Mouse (Mus musculus): ENCODE results near the gene Gm10644. TPM values are rescaled to one million over a fixed set of nuclear protein-coding genes. Genes with fewer than 3 reads are reported as not detected.

Gene Gm10644
- polyA plus RNA-seq, 1 experiment from 2014 or later = 0.61 TPM

GRCm38 (mm10) chr8:83955958-83956218 lies 883 bp upstream of the Gm10644 start:
- H3K4me2 ChIP-seq = peak overlapping the region; percentile 67
- no peak overlapping the region for H3K27ac ChIP-seq (ENCODE audit: low read depth, low read length)
- H3K9ac ChIP-seq (ENCODE audit: low read length) = peak overlapping the region; percentile 58
- no peaks in the 10 kb centered on the region for H3K27me3 ChIP-seq (ENCODE audit: control insufficient read depth, insufficient read depth, low read length)
- H3K36me3 ChIP-seq (ENCODE audit: control insufficient read depth, insufficient read depth, low read length) = no peaks in the 10 kb centered on the region
- ATAC-seq (ENCODE audit: low FRiP score) (no peak), DNase-seq (ENCODE audit: low spot score, missing footprints) (no peak)
- H3K4me3 ChIP-seq (ENCODE audit: low read depth, low read length) = peak overlapping the region; percentile 51
- under 1% methylated on average over 15 of the region's 15 CpGs for WGBS
- H3K4me1 ChIP-seq (ENCODE audit: control insufficient read depth, insufficient read depth, low read length) = peaks cover 10% of the 10 kb centered on the region
- H3K9me3 ChIP-seq (ENCODE audit: control insufficient read depth, low read length) = no peaks in the 10 kb centered on the region

DNA sequence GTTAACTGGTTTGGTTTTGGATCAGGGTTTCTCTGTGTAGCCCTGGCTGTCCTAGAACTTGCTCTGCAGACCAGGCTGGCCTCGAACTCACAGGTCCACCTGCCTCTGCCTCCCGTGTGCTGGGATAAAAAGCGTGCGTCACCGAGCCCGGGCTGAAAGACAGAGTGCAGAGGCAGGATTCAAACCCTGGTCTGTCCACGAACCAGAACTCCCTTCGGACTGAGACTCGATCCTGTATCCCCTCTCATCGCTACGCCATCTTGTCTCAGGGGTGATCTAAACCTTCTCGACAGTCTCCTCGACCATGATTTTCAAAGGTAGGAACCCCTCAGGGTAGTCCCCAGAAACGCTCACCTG lies 278 bp downstream of the Gm10644 start:
- DNase-seq (ENCODE audit: low spot score, missing footprints) = no peak
- under 1% methylated on average over 14 of the region's 14 CpGs for WGBS
- Histone ChIP-seq H3K4me3 (ENCODE audit: low read depth, low read length) (peak overlapping the region; percentile 51), H3K9ac (ENCODE audit: low read length) (peak overlapping the region; percentile 57), H3K27me3 (ENCODE audit: control insufficient read depth, insufficient read depth, low read length) (no peaks in the 10 kb centered on the region), H3K4me2 (peak overlapping the region; percentile 50), H3K9me3 (ENCODE audit: control insufficient read depth, low read length) (no peaks in the 10 kb centered on the region), H3K36me3 (ENCODE audit: control insufficient read depth, insufficient read depth, low read length) (no peaks in the 10 kb centered on the region), H3K4me1 (ENCODE audit: control insufficient read depth, insufficient read depth, low read length) (peaks cover 10% of the 10 kb centered on the region), H3K27ac (ENCODE audit: low read depth, low read length) (no peak overlapping the region)
- ATAC-seq (ENCODE audit: low FRiP score) = no peak

DNA sequence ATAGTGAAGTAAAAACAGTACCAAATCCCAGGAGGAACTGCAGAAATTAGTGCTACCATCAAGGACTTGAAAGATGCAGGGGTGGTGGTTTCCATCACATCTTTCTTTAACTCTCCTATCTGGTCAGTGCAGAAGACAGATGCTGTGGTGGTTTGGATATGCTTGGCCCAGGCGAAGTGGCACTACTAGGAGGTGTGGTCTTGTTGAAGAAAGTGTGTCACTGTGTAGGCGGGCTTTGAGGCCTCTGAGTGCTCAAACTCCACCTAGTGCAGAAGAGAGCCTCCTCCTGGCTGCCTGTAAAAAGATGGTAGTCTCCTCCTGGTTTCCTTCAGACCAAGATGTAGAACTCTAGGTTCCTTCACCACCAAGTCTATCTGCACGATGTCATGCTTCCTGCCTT lies 9.5 kb downstream of the Gm10644 start:
- Histone ChIP-seq H3K9ac (ENCODE audit: low read length) (no peak overlapping the region), H3K27ac (ENCODE audit: low read depth, low read length) (no peak overlapping the region), H3K27me3 (ENCODE audit: control insufficient read depth, insufficient read depth, low read length) (no peaks in the 10 kb centered on the region), H3K9me3 (ENCODE audit: control insufficient read depth, low read length) (no peaks in the 10 kb centered on the region), H3K4me1 (ENCODE audit: control insufficient read depth, insufficient read depth, low read length) (no peaks in the 10 kb centered on the region), H3K4me2 (no peak overlapping the region), H3K36me3 (ENCODE audit: control insufficient read depth, insufficient read depth, low read length) (no peaks in the 10 kb centered on the region), H3K4me3 (ENCODE audit: low read depth, low read length) (no peak overlapping the region)
- DNase-seq (ENCODE audit: low spot score, missing footprints) = no peak
- 68% methylated on average over 3 of the region's 3 CpGs for WGBS
- no peak for ATAC-seq (ENCODE audit: low FRiP score)

- no peaks in the 10 kb centered on the region for H3K4me1 ChIP-seq (ENCODE audit: control insufficient read depth, insufficient read depth, low read length)
- peaks cover 2% of the 10 kb centered on the region; the same call in 1 of the 2 replicates for H3K36me3 ChIP-seq (ENCODE audit: control insufficient read depth, insufficient read depth, low read length)
- no peak overlapping the region for H3K9ac ChIP-seq (ENCODE audit: low read length)
- H3K9me3 ChIP-seq (ENCODE audit: control insufficient read depth, low read length) = no peaks in the 10 kb centered on the region
- H3K27ac ChIP-seq (ENCODE audit: low read depth, low read length) = no peak overlapping the region
- H3K27me3 ChIP-seq (ENCODE audit: control insufficient read depth, insufficient read depth, low read length) = no peaks in the 10 kb centered on the region
- H3K4me3 ChIP-seq (ENCODE audit: low read depth, low read length) = no peak overlapping the region
- no peak for ATAC-seq (ENCODE audit: low FRiP score)
- H3K4me2 ChIP-seq = no peak overlapping the region
- no peak for DNase-seq (ENCODE audit: low spot score, missing footprints)
- WGBS = 81% methylated on average over 1 of the region's 1 CpGs
Measured at GRCm38 (mm10) chr8:83942446-83942845, 12.6 kb downstream of the Gm10644 start.

- Histone ChIP-seq H3K9me3 (ENCODE audit: control insufficient read depth, low read length) (no peaks in the 10 kb centered on the region), H3K4me3 (ENCODE audit: low read depth, low read length) (no peak overlapping the region), H3K27me3 (ENCODE audit: control insufficient read depth, insufficient read depth, low read length) (no peaks in the 10 kb centered on the region), H3K9ac (ENCODE audit: low read length) (no peak overlapping the region), H3K4me2 (no peak overlapping the region), H3K36me3 (ENCODE audit: control insufficient read depth, insufficient read depth, low read length) (peaks cover 2% of the 10 kb centered on the region; the same call in 1 of the 2 replicates), H3K4me1 (ENCODE audit: control insufficient read depth, insufficient read depth, low read length) (no peaks in the 10 kb centered on the region), H3K27ac (ENCODE audit: low read depth, low read length) (no peak overlapping the region)
- WGBS = 78% methylated on average over 6 of the region's 6 CpGs
- ATAC-seq (ENCODE audit: low FRiP score) = no peak
- DNase-seq (ENCODE audit: low spot score, missing footprints) = no peak
Measured at GRCm38 (mm10) chr8:83941066-83941677, 13.8 kb downstream of the Gm10644 start.

DNA sequence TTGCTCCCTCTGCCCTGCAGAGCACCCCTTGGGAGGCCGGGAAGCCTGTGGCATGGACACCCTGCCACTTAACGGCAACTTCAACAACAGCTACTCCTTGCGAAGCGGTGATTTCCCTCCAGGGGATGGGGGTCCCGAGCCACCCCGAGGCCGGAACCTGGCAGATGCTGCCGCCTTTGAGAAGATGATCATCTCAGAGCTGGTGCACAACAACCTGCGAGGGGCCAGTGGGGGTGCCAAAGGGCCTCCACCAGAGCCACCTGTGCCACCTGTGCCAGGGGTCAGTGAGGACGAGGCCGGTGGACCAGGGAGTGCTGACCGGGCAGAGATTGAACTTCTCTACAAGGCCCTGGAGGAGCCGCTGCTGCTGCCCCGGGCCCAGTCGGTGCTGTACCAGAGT lies 16.7 kb downstream of the Gm10644 start:
- ATAC-seq (ENCODE audit: low FRiP score) (no peak), DNase-seq (ENCODE audit: low spot score, missing footprints) (no peak)
- H3K27me3 ChIP-seq (ENCODE audit: control insufficient read depth, insufficient read depth, low read length) = no peaks in the 10 kb centered on the region
- no peak overlapping the region for H3K4me3 ChIP-seq (ENCODE audit: low read depth, low read length)
- H3K4me1 ChIP-seq (ENCODE audit: control insufficient read depth, insufficient read depth, low read length) = no peaks in the 10 kb centered on the region
- 89% methylated on average over 15 of the region's 15 CpGs for WGBS
- H3K4me2 ChIP-seq = no peak overlapping the region
- no peak overlapping the region for H3K27ac ChIP-seq (ENCODE audit: low read depth, low read length)
- H3K36me3 ChIP-seq (ENCODE audit: control insufficient read depth, insufficient read depth, low read length) = peaks cover 21% of the 10 kb centered on the region
- H3K9ac ChIP-seq (ENCODE audit: low read length) = no peak overlapping the region
- H3K9me3 ChIP-seq (ENCODE audit: control insufficient read depth, low read length) = no peaks in the 10 kb centered on the region

DNA sequence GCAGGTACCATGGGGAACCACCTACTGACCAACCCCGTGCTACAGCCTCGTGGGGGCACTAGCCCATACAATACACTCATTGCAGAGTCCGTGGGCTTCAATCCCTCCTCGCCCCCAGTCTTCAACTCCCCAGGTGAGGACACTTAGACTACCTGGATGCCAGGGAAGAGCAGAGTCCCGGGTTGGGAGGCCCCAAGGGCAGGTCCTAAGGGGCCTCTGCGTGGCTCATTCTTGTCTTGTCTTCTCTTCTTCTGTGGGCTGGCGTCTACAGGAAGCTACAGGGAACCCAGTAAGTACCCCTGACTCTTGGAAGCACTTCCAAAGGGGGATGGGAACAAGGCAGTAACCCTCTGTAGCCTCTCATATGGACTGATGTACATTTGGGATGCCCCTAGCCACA lies 17.4 kb downstream of the Gm10644 start:
- no peak overlapping the region for H3K4me2 ChIP-seq
- no peaks in the 10 kb centered on the region for H3K4me1 ChIP-seq (ENCODE audit: control insufficient read depth, insufficient read depth, low read length)
- ATAC-seq (ENCODE audit: low FRiP score) (no peak), DNase-seq (ENCODE audit: low spot score, missing footprints) (no peak)
- H3K27ac ChIP-seq (ENCODE audit: low read depth, low read length) = no peak overlapping the region
- no peaks in the 10 kb centered on the region for H3K27me3 ChIP-seq (ENCODE audit: control insufficient read depth, insufficient read depth, low read length)
- H3K9me3 ChIP-seq (ENCODE audit: control insufficient read depth, low read length) = no peaks in the 10 kb centered on the region
- H3K4me3 ChIP-seq (ENCODE audit: low read depth, low read length) = no peak overlapping the region
- H3K36me3 ChIP-seq (ENCODE audit: control insufficient read depth, insufficient read depth, low read length) = peaks cover 21% of the 10 kb centered on the region
- 96% methylated on average over 7 of the region's 7 CpGs for WGBS
- no peak overlapping the region for H3K9ac ChIP-seq (ENCODE audit: low read length)

GRCm38 (mm10) chr8:83935435-83935834 lies 19.6 kb downstream of the Gm10644 start:
- WGBS = 94% methylated on average over 8 of the region's 8 CpGs
- Histone ChIP-seq H3K36me3 (ENCODE audit: control insufficient read depth, insufficient read depth, low read length) (peaks cover 26% of the 10 kb centered on the region), H3K4me3 (ENCODE audit: low read depth, low read length) (no peak overlapping the region), H3K27ac (ENCODE audit: low read depth, low read length) (no peak overlapping the region), H3K9ac (ENCODE audit: low read length) (no peak overlapping the region), H3K27me3 (ENCODE audit: control insufficient read depth, insufficient read depth, low read length) (no peaks in the 10 kb centered on the region), H3K4me2 (no peak overlapping the region), H3K9me3 (ENCODE audit: control insufficient read depth, low read length) (no peaks in the 10 kb centered on the region), H3K4me1 (ENCODE audit: control insufficient read depth, insufficient read depth, low read length) (no peaks in the 10 kb centered on the region)
- no peak for ATAC-seq (ENCODE audit: low FRiP score)
- no peak for DNase-seq (ENCODE audit: low spot score, missing footprints)

DNA sequence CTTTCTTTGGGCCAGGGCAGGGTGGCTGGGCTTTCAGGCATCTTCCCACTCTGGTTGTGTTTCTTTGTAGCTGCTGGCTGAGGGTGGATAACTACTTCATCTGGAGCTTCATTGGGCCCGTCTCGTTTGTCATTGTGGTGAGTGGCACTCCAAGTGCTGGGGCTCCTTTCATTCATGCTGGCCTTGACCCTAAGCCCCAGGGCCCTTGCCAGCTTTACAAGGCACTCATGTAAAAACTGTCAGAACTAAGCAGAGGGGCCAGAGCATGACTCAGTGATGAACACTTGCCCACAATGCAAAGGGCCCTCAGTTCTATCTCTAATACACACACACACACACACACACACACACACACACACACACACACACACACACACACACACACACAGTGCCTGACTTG lies 20.0 kb downstream of the Gm10644 start:
- H3K9me3 ChIP-seq (ENCODE audit: control insufficient read depth, low read length) = no peaks in the 10 kb centered on the region
- ATAC-seq (ENCODE audit: low FRiP score) (no peak), DNase-seq (ENCODE audit: low spot score, missing footprints) (no peak)
- H3K4me2 ChIP-seq = no peak overlapping the region
- peaks cover 26% of the 10 kb centered on the region for H3K36me3 ChIP-seq (ENCODE audit: control insufficient read depth, insufficient read depth, low read length)
- 90% methylated on average over 2 of the region's 2 CpGs for WGBS
- H3K27me3 ChIP-seq (ENCODE audit: control insufficient read depth, insufficient read depth, low read length) = no peaks in the 10 kb centered on the region
- no peak overlapping the region for H3K27ac ChIP-seq (ENCODE audit: low read depth, low read length)
- H3K4me3 ChIP-seq (ENCODE audit: low read depth, low read length) = no peak overlapping the region
- H3K4me1 ChIP-seq (ENCODE audit: control insufficient read depth, insufficient read depth, low read length) = no peaks in the 10 kb centered on the region
- H3K9ac ChIP-seq (ENCODE audit: low read length) = no peak overlapping the region

GRCm38 (mm10) chr8:83934222-83934621 lies 20.8 kb downstream of the Gm10644 start:
- Histone ChIP-seq H3K9ac (ENCODE audit: low read length) (no peak overlapping the region), H3K4me3 (ENCODE audit: low read depth, low read length) (no peak overlapping the region), H3K4me1 (ENCODE audit: control insufficient read depth, insufficient read depth, low read length) (no peaks in the 10 kb centered on the region), H3K36me3 (ENCODE audit: control insufficient read depth, insufficient read depth, low read length) (peaks cover 31% of the 10 kb centered on the region), H3K4me2 (no peak overlapping the region), H3K27ac (ENCODE audit: low read depth, low read length) (no peak overlapping the region), H3K27me3 (ENCODE audit: control insufficient read depth, insufficient read depth, low read length) (no peaks in the 10 kb centered on the region), H3K9me3 (ENCODE audit: control insufficient read depth, low read length) (no peaks in the 10 kb centered on the region)
- WGBS = 90% methylated on average over 5 of the region's 5 CpGs
- DNase-seq (ENCODE audit: low spot score, missing footprints) = no peak
- no peak for ATAC-seq (ENCODE audit: low FRiP score)
